In genomic region chr17:84330506-84330905, GRCm38 (mm10) we compare ENCODE assay signal across 20 mouse cellular contexts.
DNase-seq lines count a peak whose midpoint lies in the region; ATAC-seq and TF ChIP-seq lines count a peak whose summit lies in the region.
"Had no signal": no experiment of that assay in that cellular context is flagged by ENCODE, and none has a peak within 500 bp of the region (broad histone marks: within the 10 kb centered on the region; RNA-seq: fewer than 3 reads in every experiment).

No protein-coding gene starts in this region.

- peak overlapping the region; percentile 39; the same call in 1 of the 2 replicates for H3K27ac ChIP-seq in liver, adult 2 months (replicated peaks; ENCODE audit: insufficient read depth, low read depth, low read length)
- no peak overlapping the region for H3K27ac ChIP-seq in liver, embryonic 12.5 days
- peak overlapping the region; percentile 35 for H3K27ac ChIP-seq in CH12.LX (ENCODE audit: insufficient read depth, low read depth)
- H3K27ac ChIP-seq: embryonic facial prominence, embryonic 13.5 days; limb, embryonic 12.5 days; liver, embryonic 15.5 days; neural tube, embryonic 13.5 days; stomach, embryonic 15.5 days had no signal

- in situ Hi-C loops in CH12.LX (cut with MboI; ENCODE audit: low pct_ligation_motif_present, low pct_unique_long_range_greater_than_20kb, low sequenced_read_pairs) = no loop called here

- no peak overlapping the region for H3K9ac ChIP-seq in liver, adult 2 months (ENCODE audit: low read depth, low read length)
- no peak overlapping the region for H3K9ac ChIP-seq in liver, embryonic 12.5 days
- no peak overlapping the region for H3K9ac ChIP-seq in CH12.LX (ENCODE audit: insufficient read depth, low read depth)
- H3K9ac ChIP-seq: embryonic facial prominence, embryonic 13.5 days; limb, embryonic 12.5 days; liver, embryonic 15.5 days; neural tube, embryonic 13.5 days; stomach, embryonic 15.5 days had no signal

- no peak overlapping the region for H3K4me2 ChIP-seq in liver, embryonic 12.5 days
- peak overlapping the region; percentile 12; the same call in 1 of the 2 replicates for H3K4me2 ChIP-seq in CH12.LX (ENCODE audit: insufficient read depth, low read depth, poor library complexity, severe bottlenecking)
- H3K4me2 ChIP-seq: embryonic facial prominence, embryonic 13.5 days; limb, embryonic 12.5 days; liver, embryonic 15.5 days; neural tube, embryonic 13.5 days; stomach, embryonic 15.5 days had no signal

- TF ChIP-seq RAD21 in CH12.LX (IDR thresholded peaks at IDR 0.05; ENCODE audit: low read depth, low read length) = no peak

- no peak for DNase-seq in liver, adult 2 months (ENCODE audit: extremely low read depth, low read depth, low spot score)
- DNase-seq in CH12.LX (ENCODE audit: extremely low read depth) (no peak), adipocyte (ENCODE audit: low spot score) (no peak)
- DNase-seq in naive thymus-derived CD4-positive, alpha-beta T cell, adult 2 months (ENCODE audit: low read depth) = peak; percentile 91
- peak; percentile 72 for DNase-seq in thymus, postnatal 14 days
- DNase-seq in embryo, embryonic 10.5 days (ENCODE audit: low spot score) = no peak
- DNase-seq: adrenal gland, postnatal 14 days; cerebellum, adult 2 months; gastrocnemius, postnatal 10 days; kidney, adult 18-20 months; kidney, postnatal 10 days had no signal

- no peak overlapping the region for H3K4me3 ChIP-seq in liver, adult 2 months (ENCODE audit: insufficient read depth, low read depth, low read length)
- H3K4me3 ChIP-seq in liver, embryonic 12.5 days = no peak overlapping the region
- no peak overlapping the region for H3K4me3 ChIP-seq in CH12.LX (replicated peaks in 1 of 3; ENCODE audit: low read depth in 2 of 3, low read length in 2 of 3, poor library complexity in 1 of 3)
- H3K4me3 ChIP-seq: embryonic facial prominence, embryonic 13.5 days; limb, embryonic 12.5 days; liver, embryonic 15.5 days; neural tube, embryonic 13.5 days; stomach, embryonic 15.5 days had no signal

- no peaks in the 10 kb centered on the region; the same call in 1 of the 2 replicates for H3K4me1 ChIP-seq in liver, adult 2 months (ENCODE audit: control insufficient read depth, insufficient read depth, low read length)
- peaks cover 28% of the 10 kb centered on the region for H3K4me1 ChIP-seq in liver, embryonic 12.5 days
- peaks cover 48 to 81% of the 10 kb centered on the region in 2 experiments for H3K4me1 ChIP-seq in CH12.LX (ENCODE audit: control insufficient read depth in 1 of 2, insufficient read depth in 2 of 2)
- H3K4me1 ChIP-seq: stomach, embryonic 15.5 days had no signal

- no peaks in the 10 kb centered on the region for H3K9me3 ChIP-seq in liver, embryonic 12.5 days (replicated peaks)
- H3K9me3 ChIP-seq in CH12.LX (replicated peaks; ENCODE audit: low read length) = no peaks in the 10 kb centered on the region
- H3K9me3 ChIP-seq: embryonic facial prominence, embryonic 13.5 days; limb, embryonic 12.5 days; liver, embryonic 15.5 days; neural tube, embryonic 13.5 days; stomach, embryonic 15.5 days had no signal

- peaks cover 1% of the 10 kb centered on the region; the same call in 1 of the 2 replicates for H3K36me3 ChIP-seq in liver, adult 2 months (ENCODE audit: control insufficient read depth, insufficient read depth, low read length)
- peaks cover 37% of the 10 kb centered on the region for H3K36me3 ChIP-seq in liver, embryonic 12.5 days
- peaks cover 3 to 50% of the 10 kb centered on the region in 2 experiments for H3K36me3 ChIP-seq in CH12.LX (replicated peaks in 1 of 2; ENCODE audit: control insufficient read depth in 1 of 2, insufficient read depth in 1 of 2, low read length in 1 of 2)
- H3K36me3 ChIP-seq: liver, embryonic 15.5 days; neural tube, embryonic 13.5 days; stomach, embryonic 15.5 days had no signal

- TF ChIP-seq EP300 in CH12.LX (IDR thresholded peaks at IDR 0.05; ENCODE audit: low read length) = no peak

- WGBS in liver, adult 2 months = 70% methylated on average over 6 of the region's 6 CpGs
- 74% methylated on average over 6 of the region's 6 CpGs for WGBS in liver, embryonic 12.5 days (ENCODE audit: insufficient replicate concordance)

- no peaks in the 10 kb centered on the region for H3K27me3 ChIP-seq in liver, adult 2 months (ENCODE audit: control insufficient read depth, insufficient read depth, low read length)
- H3K27me3 ChIP-seq in liver, embryonic 12.5 days (replicated peaks) = no peaks in the 10 kb centered on the region
- H3K27me3 ChIP-seq in CH12.LX (replicated peaks) = no peaks in the 10 kb centered on the region
- H3K27me3 ChIP-seq: embryonic facial prominence, embryonic 13.5 days; limb, embryonic 12.5 days; liver, embryonic 15.5 days; neural tube, embryonic 13.5 days; stomach, embryonic 15.5 days had no signal

- no peaks in the 10 kb centered on the region for H3K79me2 ChIP-seq in liver, adult 2 months (ENCODE audit: control insufficient read depth, insufficient read depth, low read length)
- no peaks in the 10 kb centered on the region; the same call in 1 of the 2 replicates for H3K79me2 ChIP-seq in CH12.LX (replicated peaks; ENCODE audit: control insufficient read depth, extremely low read depth, insufficient read depth, poor library complexity, severe bottlenecking)

- no peak for ATAC-seq in liver, embryonic 12.5 days
- no peak for ATAC-seq in cerebellum, adult (ENCODE audit: insufficient number of reproducible peaks, low FRiP score, low TSS enrichment)
- ATAC-seq: hindbrain, embryonic 16.5 days; lung, postnatal 0 days had no signal

- dilution Hi-C loops in CH12.LX (cut with MboI; ENCODE audit: extremely low pct_ligation_motif_present, extremely low pct_unique_long_range_greater_than_20kb, low sequenced_read_pairs) = no loop called here

- TF ChIP-seq POLR2A in liver, adult 2 months (IDR thresholded peaks at IDR 0.05; ENCODE audit: extremely low read depth, insufficient read depth, low read length) = no peak
- no peak for TF ChIP-seq POLR2A in CH12.LX (IDR thresholded peaks at IDR 0.05; ENCODE audit: low read depth, low read length)

- TF ChIP-seq CTCF in liver, adult 2 months (IDR thresholded peaks at IDR 0.05; ENCODE audit: low read depth, low read length) = no peak
- TF ChIP-seq CTCF in CH12.LX (conservative IDR thresholded peaks at IDR 0.05 in 1 of 2, IDR thresholded peaks at IDR 0.05 in 1 of 2; ENCODE audit: low read depth in 2 of 2, low read length in 2 of 2) = no peak

TF ChIP-seq in CH12.LX, 34 proteins besides CTCF, POLR2A, EP300 and RAD21:
- TF ChIP-seq ETS1 (conservative IDR thresholded peaks at IDR 0.05; ENCODE audit: low read depth, low read length) (no peak), ELF1 (IDR thresholded peaks at IDR 0.05; ENCODE audit: low read depth, low read length) (no peak), MAFK (IDR thresholded peaks at IDR 0.05; ENCODE audit: insufficient replicate concordance, low read length) (no peak), JUN (IDR thresholded peaks at IDR 0.05; ENCODE audit: insufficient read depth, low read depth, low read length) (no peak), KAT2A (IDR thresholded peaks at IDR 0.05; ENCODE audit: insufficient replicate concordance, low read length) (no peak), USF1 (IDR thresholded peaks at IDR 0.05; ENCODE audit: low read depth, low read length) (no peak), MXI1 (IDR thresholded peaks at IDR 0.05; ENCODE audit: low read depth, low read length) (no peak), ZKSCAN1 (IDR thresholded peaks at IDR 0.05; ENCODE audit: borderline replicate concordance, low read depth, low read length) (no peak), RCOR1 (conservative IDR thresholded peaks at IDR 0.05; ENCODE audit: low read depth, low read length) (no peak), E2F4 (IDR thresholded peaks at IDR 0.05; ENCODE audit: insufficient replicate concordance, low read depth, low read length) (no peak), USF2 (conservative IDR thresholded peaks at IDR 0.05; ENCODE audit: low read depth, low read length) (no peak), CHD2 (IDR thresholded peaks at IDR 0.05; ENCODE audit: low read length) (no peak), MAX (IDR thresholded peaks at IDR 0.05; ENCODE audit: low read length) (no peak)
TF ChIP-seq in CH12.LX: peak in this region for 0.

Comparison
In these comparisons a context has a peak if more than half of its experiments do, and no peak if none do; other contexts are left out.
1. DNase-seq: peak in naive thymus-derived CD4-positive, alpha-beta T cell, adult 2 months (single experiment) and thymus, postnatal 14 days (single experiment); none in liver, adult 2 months (single experiment), CH12.LX (single experiment), adipocyte (single experiment) and embryo, embryonic 10.5 days (single experiment).